ENCODE assay signal across 22 mouse cellular contexts in genomic region chr2:80149332-80149731, GRCm38 (mm10). TPM values are rescaled to one million over a fixed set of nuclear protein-coding genes. Genes with fewer than 3 reads are reported as not detected.
A peak's percentile ranks its signal among the peaks of the same experiment; 100 is the strongest.
DNase-seq lines count a peak whose midpoint lies in the region.
"Had no signal": no experiment of that assay in that cellular context is flagged by ENCODE, and none has a peak within 500 bp of the region (broad histone marks: within the 10 kb centered on the region; RNA-seq: fewer than 3 reads in every experiment).

No protein-coding gene starts in this region.

- DNase-seq in cerebellum, adult 9-11 months, result peak; percentile 4
- DNase-seq in cerebellum, adult 8-10 months, result no peak
- peak; percentile 14 to 33 for DNase-seq in frontal cortex, adult 2 months (ENCODE audit: extremely low spot score in 1 of 2, low spot score in 1 of 2)
- DNase-seq in frontal cortex, postnatal 10 days (ENCODE audit: low spot score in 2 of 2), result no peak
- DNase-seq in brain, adult 2 months (ENCODE audit: low read depth, low spot score), result peak; percentile 78
- DNase-seq in layer of hippocampus, adult 9-11 months, result peak; percentile 44
- no peak for DNase-seq in adrenal gland, adult (ENCODE audit: inconsistent age in 2 of 2, low spot score in 1 of 2)
- DNase-seq in thymus, postnatal 25 days, result no peak
- DNase-seq: adrenal gland, postnatal 14 days; cerebellum, postnatal 25 days; gastrocnemius, postnatal 25 days; heart, adult 2 months; heart, postnatal 4 days; kidney, adult 9 months; kidney, postnatal 36 days; liver, embryonic 13.5 days; lung, embryonic 14.5 days; lung, postnatal 36 days; spleen, adult 18-20 months; thymus, postnatal 4 days had no signal

RNA-seq across cellular contexts. Expression of gene Pde1a, which starts 20.1 kb away (rescaled TPM):
- 62.9 and 86.1 TPM in 2 replicates for polyA plus RNA-seq in frontal cortex, adult 2 months (2012; rRNA removed)
- polyA plus RNA-seq: activated CD4-positive, CD25-positive, alpha-beta regulatory T cell, adult 4 months; CD4-positive, CD25-positive, alpha-beta regulatory T cell, adult 4 months had no signal

Comparison
In these comparisons a context has a peak if more than half of its experiments do, and no peak if none do; other contexts are left out.
1. DNase-seq: peak in cerebellum, adult 9-11 months (single experiment), frontal cortex, adult 2 months (2 of 2), brain, adult 2 months (single experiment) and layer of hippocampus, adult 9-11 months (single experiment); none in cerebellum, adult 8-10 months (single experiment), frontal cortex, postnatal 10 days (0 of 2), adrenal gland, adult (0 of 2) and thymus, postnatal 25 days (single experiment).